Mouse (Mus musculus) macrophage (primary cell): Measurements from ENCODE around the gene Zc3h7b. TPM values are rescaled to one million over a fixed set of nuclear protein-coding genes. Genes with fewer than 3 reads are reported as not detected.

ENCODE experiments used
- H3K27ac ChIP-seq: fragments of 350-480 bp; formaldehyde crosslinking; 2 replicates; pipeline ENCODE4 v1.9.0; 2021
- H3K36me3 ChIP-seq: fragments of 350-480 bp; formaldehyde crosslinking; 2 replicates; pipeline ENCODE4 v1.9.0; 2021; ENCODE audit errors: inconsistent target
- H3K4me3 ChIP-seq: fragments of 350-480 bp; formaldehyde crosslinking; 2 replicates; pipeline ENCODE4 v1.9.0; 2021; ENCODE audit errors: inconsistent target
- H3K79me2 ChIP-seq: fragments of 350-480 bp; formaldehyde crosslinking; 2 replicates; pipeline ENCODE4 v1.9.0; 2021; ENCODE audit errors: inconsistent target
- WGBS: methylation state at CpG from one replicate; pipeline ENCODE4 v1.1.7; 2026; ENCODE audit warnings: inconsistent platforms; ENCODE audit not compliant: missing documents; 5-methylcytosine and 5-hydroxymethylcytosine counted together
- polyA plus RNA-seq: library from polyadenylated mRNA; stranded (reverse); fragments of 250-400 nt; gene quantifications from 3 replicates; pipeline ENCODE4 v1.2.4, GENCODE M21; 2018; ENCODE audit warnings: inconsistent platforms

The Zc3h7b gene
- polyA plus RNA-seq, 1 experiment from 2014 or later: 18.2 TPM

DNA sequence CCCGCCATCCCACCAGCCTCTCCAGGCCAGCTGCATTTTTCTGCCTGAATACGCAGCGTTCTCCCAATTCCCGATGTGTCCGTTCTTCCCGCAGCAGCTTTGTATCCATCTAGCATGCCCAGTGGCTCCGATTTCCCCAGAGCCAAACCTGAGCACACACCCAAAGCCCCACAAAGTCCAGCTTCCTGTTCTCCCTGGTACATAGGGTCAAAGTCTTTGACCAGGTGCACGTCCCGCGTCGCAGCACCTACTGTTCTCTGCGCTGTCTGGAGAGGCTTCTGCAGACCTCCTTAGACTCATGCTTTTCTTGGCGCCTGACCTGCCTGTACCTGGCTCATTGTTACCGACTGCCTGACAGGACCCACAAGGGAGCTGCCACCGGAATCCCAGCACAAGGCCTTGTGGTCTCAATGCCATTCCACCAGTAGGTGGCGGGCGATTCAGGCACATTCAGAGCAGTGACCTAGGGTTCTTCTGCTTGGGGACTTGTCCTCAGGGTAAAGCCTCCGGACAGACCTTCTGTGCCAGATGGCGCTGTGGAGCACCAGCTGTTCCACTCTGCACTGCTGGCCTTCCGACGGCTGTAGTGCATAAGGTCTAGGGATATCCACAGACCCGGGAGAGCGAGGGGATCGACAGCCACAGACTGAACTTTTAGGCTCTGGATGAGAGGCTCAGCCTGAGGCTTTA is 86.4 kb downstream of the Zc3h7b start:
- Histone ChIP-seq H3K27ac (no peak overlapping the region), H3K36me3 (peaks cover 4% of the 10 kb centered on the region; the same call in 1 of the 2 replicates), H3K79me2 (no peaks in the 10 kb centered on the region), H3K4me3 (no peak overlapping the region)
- 21% methylated on average over 24 of the region's 24 CpGs for WGBS

DNA sequence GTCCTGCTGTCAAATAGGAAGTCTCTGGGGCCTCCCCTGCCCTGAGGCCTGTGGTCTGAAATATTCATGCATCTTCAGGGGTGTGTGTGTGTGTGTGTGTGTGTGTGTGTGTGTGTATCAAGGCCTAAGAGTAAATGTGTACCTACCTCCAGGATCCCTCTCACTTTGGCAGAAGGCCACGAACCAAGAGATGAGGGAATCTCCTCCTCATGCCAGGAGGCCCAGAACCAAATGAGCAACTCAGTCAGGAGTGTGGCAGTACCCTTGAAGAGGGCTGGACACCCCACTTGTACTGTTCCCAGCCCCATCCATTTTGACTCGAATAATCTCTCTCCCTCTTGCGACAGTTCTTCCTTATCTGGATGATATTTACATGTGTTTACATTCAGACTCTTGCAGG is 87.4 kb downstream of the Zc3h7b start:
- Histone ChIP-seq H3K27ac (no peak overlapping the region), H3K79me2 (no peaks in the 10 kb centered on the region), H3K36me3 (no peaks in the 10 kb centered on the region), H3K4me3 (no peak overlapping the region)
- WGBS: 65% methylated on average over 3 of the region's 3 CpGs

DNA sequence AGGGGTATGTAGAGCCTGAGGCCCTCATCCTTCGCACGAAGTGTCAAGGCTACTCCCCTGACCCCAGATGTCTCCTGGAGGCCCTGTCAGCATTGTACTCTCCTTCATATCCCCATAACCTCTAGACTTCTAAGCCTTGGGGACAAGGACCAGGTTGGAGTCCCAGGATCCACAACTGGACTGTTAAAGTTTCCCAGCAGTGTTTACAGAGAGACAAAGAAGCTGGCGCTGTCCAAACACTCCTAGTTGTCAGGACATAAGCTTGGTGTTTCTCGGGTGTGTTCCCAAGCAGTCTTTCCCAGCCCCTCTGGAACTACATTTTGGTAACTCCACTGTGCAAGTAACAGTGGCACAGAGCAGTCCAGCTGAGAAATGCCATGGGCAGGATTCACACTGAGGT is 88.6 kb downstream of the Zc3h7b start:
- no peaks in the 10 kb centered on the region for H3K79me2 ChIP-seq
- WGBS: 95% methylated on average over 4 of the region's 4 CpGs
- no peak overlapping the region for H3K27ac ChIP-seq
- no peak overlapping the region for H3K4me3 ChIP-seq
- H3K36me3 ChIP-seq: no peaks in the 10 kb centered on the region

DNA sequence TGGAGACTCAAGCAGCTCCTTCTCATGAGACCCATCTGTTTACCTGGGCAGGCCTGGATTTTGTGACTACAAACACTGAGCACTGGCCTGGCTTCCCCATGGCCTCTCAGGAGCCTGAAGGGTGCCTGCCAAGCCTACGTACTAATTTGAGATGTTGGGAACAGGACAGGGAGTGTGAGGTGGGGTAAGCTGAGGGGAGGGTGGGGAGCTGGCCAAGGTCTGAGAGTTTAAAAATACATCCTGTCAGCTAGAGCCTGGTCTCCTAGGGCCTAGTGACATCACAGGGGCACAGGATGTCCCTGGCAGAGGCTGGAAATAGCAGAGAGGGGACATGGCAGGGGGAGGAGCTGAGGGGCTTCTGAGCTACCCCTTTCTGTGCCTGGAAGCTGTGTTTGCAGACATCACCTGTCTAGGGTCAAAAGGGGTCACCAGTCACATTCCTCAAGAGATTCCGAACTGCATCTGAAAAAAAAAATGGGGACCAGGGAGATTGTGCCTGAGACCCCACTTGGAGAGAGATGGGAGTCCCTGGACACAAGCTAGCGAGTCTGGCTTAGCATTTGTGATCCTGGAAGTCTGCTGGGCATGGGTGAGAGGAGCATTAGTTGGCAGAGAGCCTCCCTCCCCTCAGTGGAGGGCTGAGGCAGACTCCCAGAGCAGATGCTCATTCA is 89.4 kb downstream of the Zc3h7b start:
- WGBS: 90% methylated on average over 3 of the region's 3 CpGs
- Histone ChIP-seq H3K27ac (no peak overlapping the region), H3K4me3 (no peak overlapping the region), H3K79me2 (no peaks in the 10 kb centered on the region), H3K36me3 (no peaks in the 10 kb centered on the region)

DNA sequence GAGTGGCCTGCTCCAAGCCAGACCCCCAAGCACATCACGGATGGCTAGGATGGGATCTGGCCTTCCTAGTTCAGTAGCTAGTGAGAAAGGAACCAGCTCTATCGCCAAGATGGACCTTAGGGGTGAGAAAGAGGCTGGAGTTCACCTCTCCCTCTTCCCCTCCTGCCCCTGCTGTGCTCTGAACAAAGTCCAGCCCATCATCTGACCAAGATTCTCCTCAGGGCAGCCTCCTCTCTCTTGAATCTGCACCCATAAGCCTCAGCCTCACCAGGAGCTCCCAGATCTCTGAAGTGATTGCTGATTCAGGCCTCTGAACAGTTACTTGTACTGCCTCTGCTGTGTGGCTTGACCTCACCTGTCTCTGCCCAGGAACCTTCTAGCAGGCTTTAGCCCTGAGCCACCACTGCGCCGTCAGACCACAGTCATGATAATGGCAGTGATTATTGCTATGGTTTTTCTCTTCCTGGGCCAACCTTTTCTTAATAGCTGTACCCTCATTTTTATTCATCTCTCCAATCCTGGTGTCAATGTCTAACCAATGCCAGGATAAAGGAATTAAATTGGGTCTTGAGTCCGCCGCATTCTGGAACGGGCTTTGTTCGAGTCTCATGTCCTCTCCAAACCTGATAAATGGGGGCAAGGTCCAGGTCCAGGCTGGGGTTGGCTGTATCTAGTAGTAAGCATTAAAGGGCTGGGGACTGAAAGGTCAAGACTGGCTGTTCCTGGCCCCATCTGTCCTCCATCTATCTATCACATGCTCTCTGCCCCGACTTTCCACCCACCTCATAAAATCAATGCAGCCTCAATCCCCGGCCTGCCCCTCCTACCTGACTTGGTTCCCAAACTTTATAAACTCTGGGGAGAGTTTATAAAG is 90.4 kb downstream of the Zc3h7b start:
- 86% methylated on average over 10 of the region's 10 CpGs for WGBS
- Histone ChIP-seq H3K27ac (no peak overlapping the region), H3K4me3 (no peak overlapping the region), H3K79me2 (no peaks in the 10 kb centered on the region), H3K36me3 (no peaks in the 10 kb centered on the region)

DNA sequence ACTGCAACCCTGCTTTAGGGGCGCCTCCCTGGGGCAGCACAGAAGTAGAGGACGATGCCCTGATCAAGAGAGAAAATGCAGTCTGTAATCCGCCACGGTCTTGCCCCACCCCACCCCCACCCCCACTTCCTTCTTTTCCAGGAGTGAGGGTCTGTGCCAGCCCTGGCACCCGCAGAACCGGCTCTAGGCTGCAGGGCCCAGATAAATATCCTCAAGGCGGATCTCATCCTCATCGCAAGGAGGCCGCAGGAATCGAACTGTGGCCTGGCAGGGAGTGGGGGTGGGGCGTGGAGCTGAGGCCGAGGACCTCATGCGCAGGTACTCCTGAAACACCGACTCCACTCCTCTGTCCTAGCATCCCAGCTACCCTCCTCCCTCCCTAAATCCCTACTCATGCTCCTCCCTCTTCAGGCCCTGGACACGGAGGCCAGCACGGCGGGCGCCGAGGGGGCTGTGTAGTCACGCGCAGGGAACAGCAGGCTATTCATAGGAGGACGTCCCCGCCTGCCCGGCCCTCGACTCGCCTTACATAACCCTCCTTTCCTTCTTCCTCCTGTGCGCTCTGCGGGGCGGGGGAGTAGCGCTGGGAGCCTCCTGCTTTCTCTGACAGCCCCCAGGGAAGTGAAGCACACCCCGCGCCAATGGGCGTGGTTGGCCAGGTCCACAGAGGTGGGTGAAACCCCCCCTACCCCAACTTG is 91.4 kb downstream of the Zc3h7b start:
- WGBS: 2% methylated on average over 33 of the region's 33 CpGs
- Histone ChIP-seq H3K79me2 (no peaks in the 10 kb centered on the region), H3K27ac (peak overlapping the region; percentile 55), H3K36me3 (no peaks in the 10 kb centered on the region), H3K4me3 (peak overlapping the region; percentile 33)

DNA sequence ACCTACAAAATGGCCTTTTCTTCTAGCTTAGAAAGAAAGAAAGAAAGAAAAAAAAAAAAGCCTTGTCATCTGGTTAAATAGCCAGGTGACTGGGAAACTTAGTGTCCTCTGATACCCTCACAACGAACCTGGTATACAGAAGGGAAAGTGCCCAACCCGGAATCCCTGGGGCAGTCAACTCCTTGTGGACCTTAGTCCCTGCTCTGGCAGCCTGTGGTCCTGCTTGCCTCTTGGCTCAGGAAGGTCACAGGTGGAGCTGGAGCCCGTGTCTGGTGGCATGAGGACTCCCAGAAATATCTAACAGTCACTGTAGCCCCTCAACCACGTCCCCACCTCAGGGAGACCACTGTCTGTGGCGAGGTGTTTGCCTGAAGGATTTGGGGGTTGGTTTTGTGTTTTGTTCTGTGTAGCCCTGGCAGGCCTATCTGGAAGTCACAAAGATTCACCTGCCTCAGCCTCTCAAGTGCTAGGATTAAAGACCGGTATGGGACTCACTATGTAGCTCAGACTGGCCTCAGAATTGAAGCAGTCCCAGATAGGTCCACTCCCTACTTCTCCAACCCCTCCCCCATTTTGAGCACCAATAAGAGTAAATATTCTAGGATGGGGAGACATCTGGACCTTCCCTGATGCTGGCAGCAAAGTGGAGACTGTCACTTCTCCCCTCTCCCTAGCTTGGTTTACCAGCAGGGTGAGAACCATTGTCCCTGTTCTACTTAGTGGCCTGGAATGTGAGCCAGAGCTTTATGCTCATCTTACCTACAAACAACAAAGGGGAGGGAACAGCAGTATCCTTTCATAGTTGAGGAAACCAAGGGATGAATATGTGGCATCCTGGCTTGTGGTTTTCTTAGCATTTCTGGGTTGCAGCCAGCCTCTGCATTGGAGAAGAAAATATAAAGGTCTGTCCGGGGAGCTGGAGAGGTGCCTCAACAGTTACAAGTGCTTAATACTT is 92.4 kb downstream of the Zc3h7b start:
- Histone ChIP-seq H3K4me3 (no peak overlapping the region), H3K27ac (0 out of 2 replicates have a peak overlapping the region, but pooled peaks have one; percentile 55), H3K79me2 (no peaks in the 10 kb centered on the region), H3K36me3 (no peaks in the 10 kb centered on the region)
- 64% methylated on average over 7 of the region's 7 CpGs for WGBS

DNA sequence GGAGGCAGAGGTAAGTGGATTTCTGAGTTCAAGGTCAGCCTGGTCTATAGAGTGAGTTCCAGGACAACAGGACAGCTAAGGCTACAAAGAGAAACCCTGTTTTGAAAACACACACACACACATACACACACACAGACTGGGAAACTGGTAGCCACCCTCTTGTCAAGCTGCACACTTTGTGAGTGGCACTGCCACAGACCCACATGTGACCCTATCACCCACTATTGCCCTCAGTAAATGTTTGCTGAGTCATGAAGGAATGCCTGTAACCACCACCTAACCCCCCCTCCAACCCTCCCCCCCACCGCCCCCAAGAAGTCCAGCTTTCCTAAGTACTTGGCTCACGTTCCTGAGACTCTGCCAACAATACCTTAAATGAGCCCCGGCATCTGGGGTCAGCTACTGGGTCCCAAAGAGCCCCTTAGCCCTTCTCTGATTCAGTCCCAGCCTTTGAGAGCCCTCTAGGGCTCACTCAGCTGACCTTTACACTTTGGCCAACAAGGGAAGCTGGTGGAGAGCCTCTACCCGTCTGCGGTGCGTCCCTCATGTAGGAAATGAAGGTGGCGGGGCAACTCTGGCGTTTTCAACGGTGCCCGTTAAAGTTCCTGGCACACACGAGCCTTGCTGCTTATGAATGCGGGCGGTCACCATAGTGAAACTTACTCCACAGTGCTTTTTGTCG is 93.8 kb downstream of the Zc3h7b start:
- Histone ChIP-seq H3K27ac (no peak overlapping the region), H3K36me3 (no peaks in the 10 kb centered on the region), H3K4me3 (no peak overlapping the region), H3K79me2 (no peaks in the 10 kb centered on the region)
- 32% methylated on average over 11 of the region's 14 CpGs for WGBS

DNA sequence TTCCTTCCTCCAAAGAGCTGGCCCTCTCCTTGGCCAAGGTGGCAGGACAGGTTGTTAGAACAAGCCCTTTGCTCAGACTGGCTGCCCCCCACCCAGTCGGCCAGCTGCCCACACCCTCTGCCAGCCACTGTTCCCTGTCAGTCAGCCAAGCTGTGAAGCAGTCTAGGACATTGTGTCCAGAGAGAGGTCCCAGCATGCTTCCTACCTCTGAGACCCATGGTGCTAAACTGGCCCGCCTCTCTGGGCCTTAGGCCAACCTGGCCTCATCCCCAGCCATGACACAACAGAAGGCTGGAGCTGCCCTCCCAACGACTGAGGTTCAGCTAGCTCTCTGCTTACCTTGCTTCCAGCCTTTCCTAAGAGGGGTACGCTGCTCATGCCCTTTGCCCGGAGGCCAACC is 94.8 kb downstream of the Zc3h7b start:
- Histone ChIP-seq H3K4me3 (no peak overlapping the region), H3K27ac (no peak overlapping the region), H3K79me2 (no peaks in the 10 kb centered on the region), H3K36me3 (no peaks in the 10 kb centered on the region)
- 70% methylated on average over 5 of the region's 5 CpGs for WGBS

DNA sequence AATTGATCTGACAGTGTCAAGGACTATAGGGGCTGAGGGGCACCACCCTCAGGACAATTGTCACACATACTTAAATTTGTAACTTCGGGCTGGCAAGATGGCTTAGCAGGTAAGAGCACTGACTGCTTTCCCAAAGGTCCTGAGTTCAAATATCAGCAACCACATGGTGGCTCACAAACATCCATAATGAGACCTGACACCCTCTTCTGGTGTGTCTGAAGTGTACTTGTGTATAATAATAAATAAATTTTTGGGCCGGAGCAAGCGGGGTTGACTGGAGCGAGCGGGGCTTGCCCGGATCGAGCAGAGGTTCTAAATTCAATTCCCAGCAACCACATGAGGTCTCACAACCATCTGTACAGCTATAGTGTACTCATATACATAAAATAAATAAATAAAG is 95.4 kb downstream of the Zc3h7b start:
- no peak overlapping the region for H3K27ac ChIP-seq
- 88% methylated on average over 7 of the region's 7 CpGs for WGBS

DNA sequence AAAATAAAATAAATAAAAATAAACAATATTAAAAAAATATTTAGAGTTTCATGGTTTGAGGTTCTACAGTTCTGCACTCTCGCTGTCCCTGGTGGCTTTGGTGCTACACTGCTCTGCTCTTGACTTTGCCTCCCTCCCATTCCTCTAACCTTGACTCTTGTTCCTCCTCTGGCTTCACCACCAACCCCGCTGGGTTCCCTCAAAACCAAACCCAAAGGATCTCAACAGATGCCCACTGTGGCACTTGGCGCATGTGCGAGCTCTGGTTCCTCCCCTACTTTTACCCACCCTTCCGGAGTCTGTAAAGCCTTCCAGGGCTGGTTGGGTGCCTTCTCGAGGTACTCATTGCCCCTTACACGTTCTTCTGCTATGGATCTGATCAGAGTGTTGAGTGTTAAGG is 97.4 kb downstream of the Zc3h7b start:
- 52% methylated on average over 7 of the region's 7 CpGs for WGBS
- Histone ChIP-seq H3K36me3 (no peaks in the 10 kb centered on the region), H3K4me3 (no peak overlapping the region), H3K79me2 (peaks cover 3% of the 10 kb centered on the region), H3K27ac (no peak overlapping the region)

More for the DNA sequence above, 95.4 kb downstream of the Zc3h7b start:
- Histone ChIP-seq H3K4me3 (no peak overlapping the region), H3K79me2 (no peaks in the 10 kb centered on the region), H3K36me3 (no peaks in the 10 kb centered on the region)

DNA sequence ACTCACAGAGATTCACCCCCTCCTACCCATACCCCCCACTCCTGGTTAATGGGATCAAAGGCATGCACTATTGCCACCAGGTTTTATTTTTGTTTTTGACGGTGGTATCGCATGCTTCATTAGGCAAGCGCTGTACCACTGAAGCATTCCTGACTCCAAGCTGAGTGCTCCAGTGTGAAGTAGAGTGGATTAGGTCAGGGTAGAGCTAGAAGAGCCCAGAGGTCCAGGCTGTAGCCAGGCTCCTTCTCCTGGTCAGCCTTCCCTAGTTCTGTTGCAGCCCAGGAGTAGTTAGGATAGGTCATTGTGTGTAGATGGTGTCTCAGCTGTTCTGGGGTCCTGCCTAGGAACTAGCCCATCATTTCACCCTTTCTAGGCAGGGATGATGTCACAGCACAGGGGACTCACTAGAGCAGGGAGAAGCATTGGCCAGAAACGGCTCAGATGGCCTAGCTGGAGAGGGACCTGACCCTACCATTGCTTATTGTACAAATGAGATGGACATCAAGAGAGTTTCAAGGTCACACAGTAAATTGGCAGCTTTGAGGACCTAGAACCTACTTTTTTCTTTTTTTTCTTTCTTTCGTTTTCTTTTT is 100.3 kb downstream of the Zc3h7b start:
- Histone ChIP-seq H3K79me2 (peaks cover 32% of the 10 kb centered on the region), H3K4me3 (no peak overlapping the region), H3K27ac (peak overlapping the region; percentile 79), H3K36me3 (peaks cover 22% of the 10 kb centered on the region)
- WGBS: 85% methylated on average over 4 of the region's 5 CpGs

DNA sequence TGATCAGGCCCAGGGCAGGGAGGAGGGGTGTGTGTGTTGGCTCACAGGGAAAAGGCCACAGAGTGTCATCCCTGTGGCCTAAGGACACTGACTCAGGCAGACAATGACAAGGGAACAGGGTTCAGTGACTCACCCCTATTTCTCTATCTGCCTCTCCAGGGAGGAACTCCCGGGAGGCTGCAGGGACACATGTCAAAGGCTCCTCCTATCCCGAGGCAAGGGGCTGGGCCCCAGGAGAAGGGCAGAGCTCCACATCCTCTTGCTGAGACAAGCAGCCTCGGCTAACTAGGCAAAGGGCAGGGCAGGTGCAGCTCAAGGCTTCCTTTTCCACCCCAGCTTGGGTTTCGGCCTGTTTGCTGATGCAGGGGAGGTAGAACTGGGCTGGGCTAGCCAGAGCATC is 100.9 kb downstream of the Zc3h7b start:
- 10% methylated on average over 4 of the region's 4 CpGs for WGBS
- H3K79me2 ChIP-seq: peaks cover 38% of the 10 kb centered on the region
- H3K36me3 ChIP-seq: peaks cover 28% of the 10 kb centered on the region
- peak overlapping the region; percentile 79 for H3K27ac ChIP-seq
- H3K4me3 ChIP-seq: no peak overlapping the region
